Mouse (Mus musculus) megakaryocyte, embryonic 14.5 days (primary cell): Measurements from ENCODE around the gene Rd3l. TPM values are rescaled to one million over a fixed set of nuclear protein-coding genes. Genes with fewer than 3 reads are reported as not detected.

Experiments
- H3K27me3 ChIP-seq: replicated peaks from 2 replicates; pipeline ENCODE3; 2012; ENCODE audit warnings: inconsistent platforms
- H3K36me3 ChIP-seq: replicated peaks from 2 replicates; pipeline ENCODE3; 2012; ENCODE audit warnings: low read length, inconsistent platforms, mixed read lengths
- H3K4me1 ChIP-seq: 2 replicates; pipeline ENCODE4 v1.6.1; 2012; ENCODE audit warnings: inconsistent platforms
- H3K4me3 ChIP-seq: replicated peaks from 2 replicates; pipeline ENCODE3; 2012; ENCODE audit warnings: moderate library complexity, mild to moderate bottlenecking, inconsistent platforms
- H3K9me3 ChIP-seq: 2 replicates; pipeline ENCODE4 v1.6.1; 2012; ENCODE audit warnings: inconsistent platforms
- FLI1 ChIP-seq: IDR thresholded peaks from 2 replicates; pipeline ENCODE4 v1.6.1; 2012; ENCODE audit warnings: low read length, inconsistent platforms, mixed read lengths
- GATA1 ChIP-seq: IDR thresholded peaks from 3 replicates; pipeline ENCODE4 v1.6.1; 2012; ENCODE audit warnings: mixed read lengths, low read length, inconsistent platforms, borderline replicate concordance
- polyA plus RNA-seq: library from polyadenylated mRNA; stranded (reverse); fragments of >175 nt; gene quantifications from 2 replicates; pipeline ENCODE4 v1.2.3, GENCODE M21; 2012; ENCODE audit warnings: low replicate concordance; ENCODE audit not compliant: insufficient read depth

The Rd3l gene
- not detected in 2 replicates for polyA plus RNA-seq

- H3K27me3 ChIP-seq = peaks cover 36% of the 10 kb centered on the region
- peaks cover 26% of the 10 kb centered on the region for H3K4me1 ChIP-seq
- no peaks in the 10 kb centered on the region for H3K9me3 ChIP-seq
- no peak for TF ChIP-seq GATA1
- TF ChIP-seq FLI1 = no peak
- no peaks in the 10 kb centered on the region for H3K36me3 ChIP-seq
- H3K4me3 ChIP-seq = no peak within 1 kb of the TSS
Observed at GRCm38 (mm10) chr12:111980887-111981367, at the start of gene Rd3l. Rd3l (minus strand) TSS chr12:111981317.

GRCm38 (mm10) chr12:112027408-112027807 lies 46.3 kb upstream of the Rd3l start:
- TF ChIP-seq GATA1 (no peak), FLI1 (no peak)
- H3K4me3 ChIP-seq = no peak overlapping the region
- H3K36me3 ChIP-seq = no peaks in the 10 kb centered on the region
- peaks cover 23% of the 10 kb centered on the region for H3K27me3 ChIP-seq
- H3K4me1 ChIP-seq = no peaks in the 10 kb centered on the region; the same call in 1 of the 2 replicates
- H3K9me3 ChIP-seq = peaks cover 40% of the 10 kb centered on the region

DNA sequence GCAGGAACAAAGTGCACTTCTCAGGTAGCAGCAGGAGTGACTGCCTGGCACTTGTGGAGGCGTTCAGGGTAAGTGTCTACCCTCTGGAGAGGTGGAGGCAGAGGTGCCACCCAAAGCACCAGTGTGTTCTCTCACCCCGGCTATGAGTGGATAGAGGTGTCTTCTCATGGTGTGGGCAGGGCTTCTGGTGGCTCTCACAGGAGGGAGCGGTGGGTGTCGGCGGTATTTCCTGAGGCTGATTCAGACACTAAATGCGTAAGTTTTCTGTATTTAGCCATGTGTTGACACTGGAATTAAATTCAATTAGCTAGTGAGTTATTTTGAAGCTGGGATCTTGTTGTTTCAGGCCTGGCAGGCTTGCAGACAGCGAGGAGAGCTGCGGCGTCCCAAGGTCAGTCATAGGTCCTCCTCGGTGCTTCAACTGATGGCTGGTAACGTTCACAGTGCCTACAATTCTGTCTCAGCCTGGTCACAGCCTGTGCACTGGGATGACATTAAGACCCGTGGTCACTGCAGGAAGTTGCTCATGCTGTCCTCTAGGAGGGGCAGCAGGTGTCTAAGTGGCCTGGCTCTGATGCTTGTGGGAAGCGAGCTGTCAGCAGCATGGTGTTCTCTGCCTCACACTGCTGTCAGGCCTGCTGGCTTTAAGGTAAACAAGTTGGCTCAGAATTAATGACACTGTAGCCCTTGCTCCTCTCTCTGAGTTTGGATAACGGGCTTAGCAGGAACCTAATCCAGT lies 45.0 kb upstream of the Rd3l start:
- Histone ChIP-seq H3K9me3 (peaks cover 49% of the 10 kb centered on the region), H3K36me3 (no peaks in the 10 kb centered on the region), H3K27me3 (peaks cover 19% of the 10 kb centered on the region), H3K4me3 (no peak overlapping the region), H3K4me1 (no peaks in the 10 kb centered on the region; the same call in 1 of the 2 replicates)
- TF ChIP-seq GATA1 = no peak
- no peak for TF ChIP-seq FLI1

GRCm38 (mm10) chr12:112025457-112025856 lies 44.3 kb upstream of the Rd3l start:
- no peaks in the 10 kb centered on the region for H3K36me3 ChIP-seq
- no peak overlapping the region for H3K4me3 ChIP-seq
- TF ChIP-seq GATA1 (no peak), FLI1 (no peak)
- no peaks in the 10 kb centered on the region; the same call in 1 of the 2 replicates for H3K4me1 ChIP-seq
- H3K9me3 ChIP-seq = peaks cover 51% of the 10 kb centered on the region
- H3K27me3 ChIP-seq = peaks cover 16% of the 10 kb centered on the region

DNA sequence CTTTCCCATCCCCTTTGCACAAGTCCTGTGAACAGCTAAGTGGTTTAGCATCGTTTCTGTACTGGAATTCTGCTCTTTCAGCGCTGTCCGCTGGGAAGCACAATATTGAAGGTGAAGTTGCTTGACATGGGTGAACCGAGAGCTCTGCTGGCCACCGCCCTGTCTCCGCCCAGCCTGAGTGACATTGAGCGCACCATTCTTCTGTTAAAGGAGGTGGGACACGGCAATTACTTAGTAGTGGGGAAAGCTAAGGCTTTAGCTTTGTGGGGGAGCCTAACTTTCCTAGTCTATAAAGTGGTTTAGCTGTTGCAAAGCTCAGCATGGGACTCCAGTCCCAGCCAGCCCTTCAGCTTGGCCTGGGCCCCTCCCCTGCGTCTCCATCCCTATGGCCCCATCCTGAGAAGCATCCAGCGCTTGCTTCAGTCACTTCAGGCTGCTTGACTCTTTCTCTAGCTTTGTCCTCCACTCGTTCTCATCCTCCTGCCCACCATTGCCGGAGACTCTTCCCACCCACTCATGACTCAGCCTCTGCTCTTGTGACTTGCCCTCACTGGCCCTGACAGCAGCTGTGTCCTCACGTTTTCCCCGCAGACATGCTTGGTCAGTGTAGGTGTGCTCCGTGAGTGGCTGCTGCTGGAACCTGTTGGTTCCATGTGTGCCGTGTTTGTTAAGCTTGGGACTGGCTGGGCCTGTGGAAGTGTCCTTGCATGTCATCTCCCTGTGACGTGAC lies 43.6 kb upstream of the Rd3l start:
- H3K36me3 ChIP-seq = no peaks in the 10 kb centered on the region
- H3K27me3 ChIP-seq = peaks cover 16% of the 10 kb centered on the region
- no peaks in the 10 kb centered on the region; the same call in 1 of the 2 replicates for H3K4me1 ChIP-seq
- H3K4me3 ChIP-seq = no peak overlapping the region
- peaks cover 57% of the 10 kb centered on the region for H3K9me3 ChIP-seq
- TF ChIP-seq GATA1 = no peak

GRCm38 (mm10) chr12:112023306-112023705 lies 42.2 kb upstream of the Rd3l start:
- TF ChIP-seq FLI1 (no peak), GATA1 (no peak)
- peaks cover 13% of the 10 kb centered on the region for H3K27me3 ChIP-seq
- H3K4me3 ChIP-seq = no peak overlapping the region
- H3K36me3 ChIP-seq = no peaks in the 10 kb centered on the region
- H3K9me3 ChIP-seq = peaks cover 60% of the 10 kb centered on the region
- H3K4me1 ChIP-seq = no peaks in the 10 kb centered on the region; the same call in 1 of the 2 replicates

- TF ChIP-seq FLI1 (no peak), GATA1 (no peak)
- H3K9me3 ChIP-seq = peaks cover 56% of the 10 kb centered on the region
- no peaks in the 10 kb centered on the region for H3K4me1 ChIP-seq
- no peaks in the 10 kb centered on the region for H3K36me3 ChIP-seq
- peaks cover 17% of the 10 kb centered on the region for H3K27me3 ChIP-seq
- no peak overlapping the region for H3K4me3 ChIP-seq
Observed at GRCm38 (mm10) chr12:112016346-112016745, 35.2 kb upstream of the Rd3l start.

GRCm38 (mm10) chr12:112013271-112013801 lies 32.2 kb upstream of the Rd3l start:
- no peaks in the 10 kb centered on the region for H3K36me3 ChIP-seq
- H3K4me1 ChIP-seq = no peaks in the 10 kb centered on the region
- peaks cover 24% of the 10 kb centered on the region for H3K27me3 ChIP-seq
- H3K4me3 ChIP-seq = no peak overlapping the region
- peaks cover 49% of the 10 kb centered on the region for H3K9me3 ChIP-seq
- TF ChIP-seq GATA1 = no peak
- no peak for TF ChIP-seq FLI1

- TF ChIP-seq GATA1 = no peak
- TF ChIP-seq FLI1 = no peak
- peak overlapping the region; percentile 38 for H3K4me3 ChIP-seq
- no peaks in the 10 kb centered on the region for H3K4me1 ChIP-seq
- H3K9me3 ChIP-seq = peaks cover 49% of the 10 kb centered on the region
- H3K36me3 ChIP-seq = no peaks in the 10 kb centered on the region
- peaks cover 25% of the 10 kb centered on the region for H3K27me3 ChIP-seq
Observed at GRCm38 (mm10) chr12:112012511-112013270, 31.6 kb upstream of the Rd3l start.

DNA sequence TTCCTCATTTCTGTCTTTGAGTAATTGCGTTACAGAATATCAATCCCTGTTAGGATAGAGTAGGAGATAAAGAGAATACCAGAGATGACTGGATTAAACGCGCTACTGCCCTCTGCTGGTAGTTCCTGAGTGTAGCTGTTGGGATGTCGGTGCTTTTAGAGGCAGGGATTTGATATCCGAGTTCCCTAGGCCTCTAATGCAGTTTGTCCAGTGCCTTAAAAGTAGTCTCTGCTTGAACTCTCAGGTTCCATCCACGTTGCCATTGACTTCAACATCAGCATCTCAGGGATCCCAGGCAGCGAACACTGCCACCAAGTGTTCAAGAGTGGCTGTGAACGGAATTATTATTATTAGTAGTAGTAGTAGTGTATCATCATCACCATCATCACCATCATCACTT lies 20.1 kb upstream of the Rd3l start:
- Histone ChIP-seq H3K4me1 (peaks cover 5% of the 10 kb centered on the region), H3K27me3 (peaks cover 44% of the 10 kb centered on the region), H3K4me3 (no peak overlapping the region), H3K9me3 (peaks cover 4% of the 10 kb centered on the region), H3K36me3 (no peaks in the 10 kb centered on the region)
- TF ChIP-seq FLI1 (no peak), GATA1 (no peak)
